31 mouse cellular contexts compared by ENCODE assay signal in genomic region chr6:94890165-94890564, GRCm38 (mm10).
DNase-seq lines count a peak whose midpoint lies in the region; ATAC-seq lines count a peak whose summit lies in the region.
"Had no signal": no experiment of that assay in that cellular context is flagged by ENCODE, and none has a peak within 500 bp of the region (broad histone marks: within the 10 kb centered on the region; RNA-seq: fewer than 3 reads in every experiment).

No protein-coding gene starts in this region.

- H3K36me3 ChIP-seq in heart, embryonic 13.5 days: no peaks in the 10 kb centered on the region
- no peaks in the 10 kb centered on the region for H3K36me3 ChIP-seq in neural tube, embryonic 11.5 days (ENCODE audit: control insufficient read depth, insufficient read depth, low read length)
- H3K36me3 ChIP-seq: forebrain, embryonic 12.5 days; hindbrain, embryonic 13.5 days; limb, embryonic 13.5 days; liver, embryonic 12.5 days; midbrain, embryonic 13.5 days; neural tube, embryonic 15.5 days had no signal

- peak overlapping the region; percentile 29; the same call in 1 of the 2 replicates for H3K27ac ChIP-seq in heart, embryonic 13.5 days (replicated peaks)
- H3K27ac ChIP-seq in neural tube, embryonic 11.5 days (ENCODE audit: low read depth, low read length): no peak overlapping the region
- H3K27ac ChIP-seq: forebrain, embryonic 12.5 days; hindbrain, embryonic 13.5 days; left cerebral cortex, adult 2 months; limb, embryonic 13.5 days; liver, embryonic 12.5 days; midbrain, embryonic 13.5 days; neural tube, embryonic 15.5 days had no signal

- no peaks in the 10 kb centered on the region for H3K9me3 ChIP-seq in heart, embryonic 13.5 days
- H3K9me3 ChIP-seq in neural tube, embryonic 11.5 days (ENCODE audit: control insufficient read depth, low read length): no peaks in the 10 kb centered on the region
- H3K9me3 ChIP-seq: forebrain, embryonic 12.5 days; hindbrain, embryonic 13.5 days; limb, embryonic 13.5 days; liver, embryonic 12.5 days; megakaryocyte, embryonic 14.5 days; midbrain, embryonic 13.5 days; neural tube, embryonic 15.5 days had no signal

- DNase-seq in heart, postnatal 14 days: no peak
- peak; percentile 25 for DNase-seq in neural tube, embryonic 11.5 days (ENCODE audit: low spot score)
- no peak for DNase-seq in neural tube, embryonic 10.5 days (ENCODE audit: extremely low spot score, low spot score)
- DNase-seq in embryo, embryonic 11 days: peak; percentile 54
- peak; percentile 47 for DNase-seq in forelimb bud, embryonic 11.5 days (ENCODE audit: low read depth, low spot score)
- no peak for DNase-seq in layer of hippocampus, postnatal 36 days
- no peak for DNase-seq in layer of hippocampus, adult 9-10 months (ENCODE audit: low spot score)
- DNase-seq: adrenal gland, postnatal 25 days; cerebellum, adult 18-20 months; cerebellum, postnatal 10 days; forebrain, postnatal 0 days; gastrocnemius, postnatal 14 days; kidney, adult 9 months; kidney, postnatal 14 days; liver, postnatal 0 days; lung, postnatal 4 days; retina, postnatal 1 day; right cerebral cortex, postnatal 14 days; thymus, postnatal 4 days had no signal

- H3K4me1 ChIP-seq in heart, embryonic 13.5 days: peaks cover 47% of the 10 kb centered on the region
- no peaks in the 10 kb centered on the region for H3K4me1 ChIP-seq in neural tube, embryonic 11.5 days (ENCODE audit: control insufficient read depth, insufficient read depth, low read length)
- H3K4me1 ChIP-seq: forebrain, embryonic 12.5 days; hindbrain, embryonic 13.5 days; limb, embryonic 13.5 days; liver, embryonic 12.5 days; megakaryocyte, embryonic 14.5 days; midbrain, embryonic 13.5 days; neural tube, embryonic 15.5 days had no signal

- H3K4me2 ChIP-seq in heart, embryonic 13.5 days: no peak overlapping the region
- no peak overlapping the region for H3K4me2 ChIP-seq in neural tube, embryonic 11.5 days (ENCODE audit: low read depth)
- H3K4me2 ChIP-seq: forebrain, embryonic 12.5 days; hindbrain, embryonic 13.5 days; limb, embryonic 13.5 days; liver, embryonic 12.5 days; midbrain, embryonic 13.5 days; neural tube, embryonic 15.5 days had no signal

- H3K9ac ChIP-seq in heart, embryonic 13.5 days: no peak overlapping the region
- H3K9ac ChIP-seq in neural tube, embryonic 11.5 days (ENCODE audit: low read length): no peak overlapping the region
- H3K9ac ChIP-seq: forebrain, embryonic 12.5 days; forebrain, postnatal 0 days; hindbrain, embryonic 13.5 days; limb, embryonic 13.5 days; liver, embryonic 12.5 days; liver, postnatal 0 days; midbrain, embryonic 13.5 days; neural tube, embryonic 15.5 days had no signal

- intact Hi-C loops in heart, postnatal 14 days (cut with DNase I): no loop called here

- WGBS in heart, embryonic 13.5 days: 42% methylated on average over 3 of the region's 3 CpGs
- 52% methylated on average over 3 of the region's 3 CpGs for WGBS in neural tube, embryonic 11.5 days

- no peak overlapping the region for H3K4me3 ChIP-seq in heart, embryonic 13.5 days
- no peak overlapping the region for H3K4me3 ChIP-seq in neural tube, embryonic 11.5 days (ENCODE audit: low read depth, low read length)
- H3K4me3 ChIP-seq: erythroblast, embryonic 14.5 days; forebrain, embryonic 12.5 days; hindbrain, embryonic 13.5 days; left cerebral cortex, adult 2 months; limb, embryonic 13.5 days; liver, embryonic 12.5 days; megakaryocyte, embryonic 14.5 days; midbrain, embryonic 13.5 days; neural tube, embryonic 15.5 days had no signal

- ATAC-seq in heart, embryonic 13.5 days (ENCODE audit: extremely low read depth, insufficient number of reproducible peaks, low FRiP score, low TSS enrichment): no peak
- ATAC-seq in neural tube, embryonic 11.5 days (ENCODE audit: insufficient read depth, low FRiP score, low TSS enrichment): no peak
- ATAC-seq: CD4-positive, CD25-positive, alpha-beta regulatory T cell, adult 4 months; forebrain, postnatal 0 days; intestine, embryonic 16.5 days; liver, embryonic 12.5 days; liver, postnatal 0 days; midbrain, embryonic 13.5 days had no signal

- H3K27me3 ChIP-seq in heart, embryonic 13.5 days (replicated peaks): 0 out of 2 replicates have a peak, but pooled peaks cover 3% of the 10 kb centered on the region
- H3K27me3 ChIP-seq in neural tube, embryonic 11.5 days (ENCODE audit: control insufficient read depth, insufficient read depth, low read length): no peaks in the 10 kb centered on the region
- H3K27me3 ChIP-seq: forebrain, embryonic 12.5 days; hindbrain, embryonic 13.5 days; limb, embryonic 13.5 days; liver, embryonic 12.5 days; midbrain, embryonic 13.5 days; neural tube, embryonic 15.5 days had no signal

Comparison
In these comparisons a context has a peak if more than half of its experiments do, and no peak if none do; other contexts are left out.
1. DNase-seq: peak in neural tube, embryonic 11.5 days (single experiment), embryo, embryonic 11 days (single experiment) and forelimb bud, embryonic 11.5 days (single experiment); none in heart, postnatal 14 days (0 of 2), neural tube, embryonic 10.5 days (single experiment), layer of hippocampus, postnatal 36 days (0 of 2) and layer of hippocampus, adult 9-10 months (single experiment).